Mouse (Mus musculus) pancreas, adult 10 weeks (tissue): ENCODE measurements around the gene Gm49368. TPM values are rescaled to one million over a fixed set of nuclear protein-coding genes. Genes with fewer than 3 reads are reported as not detected.

Experiments used
- polyA plus RNA-seq: library from polyadenylated mRNA; stranded (reverse); fragments of 350-450 nt; fragmentation: Illumina TruSeq; extraction: RNeasy Lipid Tissue Mini Kit (QIAGEN cat#74804); gene quantifications from one replicate; pipeline ENCODE4 v1.2.3, GENCODE M21; 2015; ENCODE audit warnings: low read depth, low replicate concordance; ENCODE audit not compliant: insufficient read depth

The Gm49368 gene
- not detected for polyA plus RNA-seq

DNA sequence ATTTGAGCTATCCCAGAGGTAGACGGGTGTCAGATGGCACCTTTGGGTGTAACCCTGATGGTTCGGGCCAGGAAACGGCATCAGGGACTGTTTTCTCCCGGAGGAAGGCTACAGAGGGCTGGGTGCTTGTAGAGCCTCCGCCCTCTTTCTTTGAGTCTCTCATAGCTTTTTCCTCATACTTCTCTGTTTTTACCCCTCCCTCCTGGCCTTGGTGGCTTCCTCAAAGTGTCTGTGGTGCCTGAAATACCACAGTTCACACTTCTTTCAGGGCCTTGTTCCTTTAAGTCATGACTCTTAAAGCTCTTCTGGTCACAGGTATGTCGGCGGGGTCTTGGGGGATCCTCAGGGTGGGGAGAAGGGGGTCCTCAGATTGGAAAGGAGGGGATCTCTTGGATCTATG, at the start of gene Gm49368, which contains the start of gene Itgam:
TSS of gene Gm49368 (plus strand) at position 228 of the 400 bp plus-strand sequence.
TSS of gene Itgam (plus strand) at position 185 of the 400 bp plus-strand sequence.

DNA sequence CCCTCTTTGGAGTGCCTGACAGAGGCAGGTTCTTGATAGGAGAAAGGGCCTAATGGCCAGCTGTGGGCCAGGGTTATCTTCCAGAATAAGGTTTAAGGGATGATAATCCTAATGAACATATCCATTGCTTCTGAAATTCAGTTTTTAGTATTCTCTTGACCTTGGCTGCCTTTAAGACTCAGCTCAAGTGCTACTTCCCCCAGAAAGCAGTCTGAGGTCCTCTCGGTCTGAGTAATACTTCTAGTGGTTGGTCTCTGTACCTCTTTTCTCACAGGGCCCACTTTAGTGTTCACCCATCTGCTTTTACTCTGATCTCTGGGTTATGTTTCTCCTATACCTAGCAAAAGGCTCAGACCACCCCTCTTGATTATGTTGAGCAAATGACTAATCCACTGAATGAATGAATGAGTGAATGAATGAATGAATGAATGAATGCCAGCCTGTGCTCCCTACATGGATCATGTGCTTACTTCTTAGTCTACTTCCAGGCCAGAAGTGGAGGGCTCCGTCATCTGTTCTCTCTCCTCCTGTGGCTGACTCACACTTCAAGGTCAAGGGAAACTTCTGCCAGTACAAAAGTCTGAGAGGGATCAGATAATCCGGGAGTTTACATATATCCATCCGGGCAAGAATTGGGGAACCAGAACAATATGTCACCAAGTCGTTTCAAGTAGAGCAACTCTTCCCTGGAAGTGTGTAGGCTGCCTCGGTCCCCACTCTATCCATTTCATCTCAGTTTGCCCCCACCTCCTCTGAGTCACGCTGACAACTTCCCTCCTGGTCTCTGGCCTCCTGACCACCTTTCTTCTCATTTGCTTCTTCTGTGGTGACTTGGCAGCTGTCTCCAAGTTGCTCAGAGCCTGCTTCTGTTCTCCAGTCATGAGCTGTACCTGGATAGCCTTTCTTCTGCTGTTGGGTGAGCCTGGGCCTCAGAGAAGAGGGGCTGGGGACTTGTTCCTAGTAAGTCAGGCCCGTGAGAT, 66.5 kb downstream of the Gm49368 start, which contains the start of gene Itgax:
TSS of gene Itgax (plus strand) at position 807 of the 980 bp plus-strand sequence.

GRCm38 (mm10) chr7:128154076-128154475, 91.6 kb downstream of the Gm49368 start, which contains the start of gene Itgad:
Gene Itgad (plus strand): TSS chr7:128154376.

Other genes with a start within 250 kb of the Gm49368 start
- gene Stx4a, start 238.4 kb upstream of the Gm49368 start, polyA plus RNA-seq = 32.5 TPM
- 0.92 TPM for gene Stx1b, start 238.1 kb upstream of the Gm49368 start, polyA plus RNA-seq
- 6.2 TPM for gene Zfp646, start 186.5 kb upstream of the Gm49368 start, polyA plus RNA-seq
- gene Zfp668, start 185.9 kb upstream of the Gm49368 start, polyA plus RNA-seq = 0.57 TPM
- gene Prss53, start 171.7 kb upstream of the Gm49368 start, polyA plus RNA-seq = 34.6 TPM
- not detected for gene Gm21974, start 167.2 kb upstream of the Gm49368 start, polyA plus RNA-seq
- 46.0 TPM for gene Vkorc1, start 167.1 kb upstream of the Gm49368 start, polyA plus RNA-seq
- 50.9 TPM for gene Bckdk, start 158.6 kb upstream of the Gm49368 start, polyA plus RNA-seq
- gene Kat8, start 150.2 kb upstream of the Gm49368 start, polyA plus RNA-seq = 8.2 TPM
- gene Prss8, start 132.6 kb upstream of the Gm49368 start, polyA plus RNA-seq = 37.0 TPM
- gene Prss36, start 116.0 kb upstream of the Gm49368 start, polyA plus RNA-seq = 7.1 TPM
- gene Fus, start 95.2 kb upstream of the Gm49368 start, polyA plus RNA-seq = 87.1 TPM
- 2.8 TPM for gene Pycard, start 68.8 kb upstream of the Gm49368 start, polyA plus RNA-seq
- not detected for gene Trim72, start 58.7 kb upstream of the Gm49368 start, polyA plus RNA-seq
- gene Itgam, start within 50 bp of the Gm49368 start, polyA plus RNA-seq = 2.1 TPM
- gene Itgax, start 66.9 kb downstream of the Gm49368 start, polyA plus RNA-seq = 0.70 TPM
- not detected for gene Itgad, start 91.7 kb downstream of the Gm49368 start, polyA plus RNA-seq
- 4.8 TPM for gene Cox6a2, start 143.7 kb downstream of the Gm49368 start, polyA plus RNA-seq
- gene Armc5, start 174.7 kb downstream of the Gm49368 start, polyA plus RNA-seq = 3.7 TPM
- gene 9130023H24Rik, start 175.3 kb downstream of the Gm49368 start, polyA plus RNA-seq = 1.6 TPM
- 13.9 TPM for gene Tgfb1i1, start 184.1 kb downstream of the Gm49368 start, polyA plus RNA-seq
- not detected for gene Slc5a2, start 203.0 kb downstream of the Gm49368 start, polyA plus RNA-seq
- gene BC017158, start 235.5 kb downstream of the Gm49368 start, polyA plus RNA-seq = 13.6 TPM